Mouse (Mus musculus) neural tube, embryonic 11.5 days (tissue): Measurements from ENCODE around the gene Selenow. TPM values are rescaled to one million over a fixed set of nuclear protein-coding genes. Genes with fewer than 3 reads are reported as not detected.
"Not testable (repeated sequence)": the region's sequence is repeated elsewhere in the genome, so short reads cannot be mapped to it uniquely, and the experiment has no call there.

Experiments
- ATAC-seq: fragments of 200-750 bp; cut with Nextera tagmentation; 2 replicates; pipeline ENCODE4 v1.8.0; 2017; ENCODE audit warnings: moderate number of reproducible peaks, mild to moderate bottlenecking, moderate TSS enrichment, moderate library complexity; ENCODE audit not compliant: insufficient read depth, low FRiP score, low TSS enrichment
- DNase-seq: peaks from one replicate; pipeline ENCODE4 v3.0.0-alpha.2; 2015; ENCODE audit warnings: low spot score
- H3K27ac ChIP-seq: fragments of 300-500 bp; sonication (generic); 2 replicates; pipeline ENCODE4 v1.5.1; 2014; ENCODE audit warnings: low read depth, mild to moderate bottlenecking, low read length
- H3K27me3 ChIP-seq: fragments of 300-500 bp; sonication (generic); 2 replicates; pipeline ENCODE4 v1.6.1; 2014; ENCODE audit warnings: mild to moderate bottlenecking, low read length, mixed read lengths; ENCODE audit not compliant: control insufficient read depth, insufficient read depth
- H3K36me3 ChIP-seq: fragments of 300-500 bp; sonication (generic); 2 replicates; pipeline ENCODE4 v1.6.1; 2014; ENCODE audit warnings: mild to moderate bottlenecking, low read length, moderate library complexity, mixed read lengths; ENCODE audit not compliant: control insufficient read depth, insufficient read depth
- H3K4me1 ChIP-seq: fragments of 300-500 bp; sonication (generic); 2 replicates; pipeline ENCODE4 v1.6.1; 2014; ENCODE audit warnings: low read length, mixed read lengths; ENCODE audit not compliant: control insufficient read depth, insufficient read depth
- H3K4me2 ChIP-seq: fragments of 300-500 bp; sonication (generic); 2 replicates; pipeline ENCODE4 v1.6.1; 2014; ENCODE audit warnings: low read depth, mild to moderate bottlenecking, moderate library complexity
- H3K4me3 ChIP-seq: fragments of 300-500 bp; sonication (generic); 2 replicates; pipeline ENCODE4 v1.5.1; 2014; ENCODE audit warnings: low read depth, low read length
- H3K9ac ChIP-seq: fragments of 300-500 bp; sonication (generic); 2 replicates; pipeline ENCODE4 v1.6.1; 2014; ENCODE audit warnings: mild to moderate bottlenecking, low read length
- H3K9me3 ChIP-seq: fragments of 300-500 bp; sonication (generic); 2 replicates; pipeline ENCODE4 v1.6.1; 2016; ENCODE audit warnings: low read length; ENCODE audit not compliant: control insufficient read depth
- WGBS: fragments of 180-500 bp; shearing (Covaris S2); extraction: QIAGEN DNeasy Blood & Tissue Kit; methylation state at CpG from one replicate; pipeline ENCODE4 v1.1.7; 2014; 5-methylcytosine and 5-hydroxymethylcytosine counted together
- polyA plus RNA-seq: library from polyadenylated mRNA; unstranded; fragments of >200 nt; fragmentation: Nextera tagmentation; extraction: Ambion mirVana; gene quantifications from 2 replicates; pipeline ENCODE4 v1.2.1, GENCODE M21; 2014

Gene Selenow
- polyA plus RNA-seq, 1 experiment from 2014 or later = 923 TPM

GRCm38 (mm10) chr7:15916134-15916723, 6.0 kb downstream of the Selenow start:
- Histone ChIP-seq H3K27me3 (no peaks in the 10 kb centered on the region), H3K27ac (no peak overlapping the region), H3K4me3 (no peak overlapping the region), H3K4me1 (peaks cover 10% of the 10 kb centered on the region), H3K36me3 (peaks cover 13% of the 10 kb centered on the region), H3K9me3 (no peaks in the 10 kb centered on the region), H3K9ac (no peak overlapping the region), H3K4me2 (no peak overlapping the region)
- no peak for ATAC-seq
- WGBS = 84% methylated on average over 3 of the region's 3 CpGs
- no peak for DNase-seq

- WGBS = 88% methylated on average over 4 of the region's 4 CpGs
- ATAC-seq, H3K27ac ChIP-seq, H3K9ac ChIP-seq, DNase-seq, H3K27me3 ChIP-seq, H3K9me3 ChIP-seq, H3K4me1 ChIP-seq, H3K4me3 ChIP-seq, H3K4me2 ChIP-seq: not testable (repeated sequence)
- H3K36me3 ChIP-seq = peaks cover 13% of the 10 kb centered on the region
These were observed 6.5 kb downstream of the Selenow start for GRCm38 (mm10) chr7:15915695-15916094.

DNA sequence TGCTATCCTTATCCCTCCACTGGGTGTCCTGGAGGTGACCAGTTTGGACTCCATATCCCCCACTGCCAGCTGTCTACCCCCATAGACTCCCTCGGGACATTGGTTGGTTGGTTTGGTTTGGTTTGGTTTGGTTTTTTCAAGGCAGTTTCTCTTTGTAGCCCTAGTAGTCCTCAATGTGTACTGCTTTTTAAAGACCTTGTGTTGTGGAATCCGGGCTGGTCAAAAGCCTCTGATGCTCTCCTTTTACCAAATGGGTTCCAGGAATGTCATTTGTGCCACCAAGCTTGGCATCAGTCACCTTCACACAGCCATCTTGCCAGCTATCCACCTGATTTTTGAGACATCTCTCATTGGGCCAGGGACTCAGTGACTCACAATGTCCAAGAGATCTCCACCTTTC, 7.5 kb downstream of the Selenow start:
- 83% methylated on average over 2 of the region's 2 CpGs for WGBS
- ATAC-seq = no peak
- H3K27me3 ChIP-seq = no peaks in the 10 kb centered on the region

DNA sequence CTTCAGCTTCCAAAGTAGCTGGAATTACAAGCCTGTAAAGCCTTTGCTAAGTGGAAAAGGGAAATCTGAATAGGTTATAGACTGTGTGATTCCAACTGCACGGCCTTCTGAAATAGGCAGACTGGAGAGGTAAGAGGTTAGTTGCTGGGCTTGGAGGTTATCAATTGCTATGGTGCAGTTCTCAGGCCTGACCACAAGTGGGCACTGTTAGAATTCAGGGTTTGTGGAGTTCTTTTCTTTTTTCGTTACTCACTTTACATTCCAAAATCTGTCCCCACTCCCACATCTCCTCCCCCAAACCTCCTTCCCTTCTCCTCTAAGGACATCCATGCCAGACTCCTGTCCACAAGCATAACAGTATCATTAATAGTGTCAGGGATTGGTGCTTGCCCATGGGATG, 8.0 kb downstream of the Selenow start:
- Histone ChIP-seq H3K27me3 (no peaks in the 10 kb centered on the region), H3K27ac (no peak overlapping the region), H3K4me3 (no peak overlapping the region), H3K9ac (no peak overlapping the region), H3K4me1 (no peaks in the 10 kb centered on the region), H3K4me2 (no peak overlapping the region), H3K9me3 (no peaks in the 10 kb centered on the region), H3K36me3 (peaks cover 2% of the 10 kb centered on the region; the same call in 1 of the 2 replicates)
- ATAC-seq (no peak), DNase-seq (peak; percentile 34)
- 41% methylated on average over 2 of the region's 2 CpGs for WGBS

More for the DNA sequence above, 7.5 kb downstream of the Selenow start:
- Histone ChIP-seq H3K4me1 (no peaks in the 10 kb centered on the region), H3K9ac (no peak overlapping the region), H3K9me3 (no peaks in the 10 kb centered on the region), H3K4me3 (no peak overlapping the region), H3K27ac (no peak overlapping the region), H3K4me2 (no peak overlapping the region), H3K36me3 (peaks cover 7% of the 10 kb centered on the region)
- no peak for DNase-seq

GRCm38 (mm10) chr7:15912183-15912582, 10.0 kb downstream of the Selenow start:
- Histone ChIP-seq H3K9ac (no peak overlapping the region), H3K27ac (no peak overlapping the region), H3K36me3 (peaks cover 2% of the 10 kb centered on the region; the same call in 1 of the 2 replicates), H3K9me3 (no peaks in the 10 kb centered on the region), H3K4me3 (no peak overlapping the region), H3K4me1 (no peaks in the 10 kb centered on the region), H3K4me2 (no peak overlapping the region), H3K27me3 (no peaks in the 10 kb centered on the region)
- ATAC-seq (peak; percentile 54), DNase-seq (peak; percentile 83)
- WGBS = 4% methylated on average over 4 of the region's 4 CpGs

GRCm38 (mm10) chr7:15910521-15910920, 11.7 kb downstream of the Selenow start:
- Histone ChIP-seq H3K9ac (no peak overlapping the region), H3K9me3 (no peaks in the 10 kb centered on the region), H3K27ac (no peak overlapping the region), H3K27me3 (no peaks in the 10 kb centered on the region), H3K4me2 (no peak overlapping the region), H3K4me3 (no peak overlapping the region), H3K4me1 (no peaks in the 10 kb centered on the region), H3K36me3 (no peaks in the 10 kb centered on the region)
- ATAC-seq (no peak), DNase-seq (no peak)
- WGBS = 81% methylated on average over 5 of the region's 5 CpGs

- WGBS = 83% methylated on average over 8 of the region's 8 CpGs
- ATAC-seq (no peak), DNase-seq (no peak)
- H3K9me3 ChIP-seq = no peaks in the 10 kb centered on the region
- H3K36me3 ChIP-seq = no peaks in the 10 kb centered on the region
- no peaks in the 10 kb centered on the region for H3K4me1 ChIP-seq
- no peak overlapping the region for H3K27ac ChIP-seq
- no peak overlapping the region for H3K9ac ChIP-seq
- H3K4me3 ChIP-seq = no peak overlapping the region
- H3K27me3 ChIP-seq = no peaks in the 10 kb centered on the region
- H3K4me2 ChIP-seq = no peak overlapping the region
These were observed 14.1 kb downstream of the Selenow start for GRCm38 (mm10) chr7:15907971-15908590.

- DNase-seq (no peak), ATAC-seq (no peak)
- Histone ChIP-seq H3K36me3 (no peaks in the 10 kb centered on the region), H3K4me3 (no peak overlapping the region), H3K27ac (no peak overlapping the region), H3K27me3 (no peaks in the 10 kb centered on the region), H3K9ac (no peak overlapping the region), H3K4me1 (no peaks in the 10 kb centered on the region), H3K4me2 (no peak overlapping the region), H3K9me3 (no peaks in the 10 kb centered on the region)
- WGBS = 76% methylated on average over 1 of the region's 1 CpGs
These were observed 15.6 kb downstream of the Selenow start for GRCm38 (mm10) chr7:15906602-15907001.

DNA sequence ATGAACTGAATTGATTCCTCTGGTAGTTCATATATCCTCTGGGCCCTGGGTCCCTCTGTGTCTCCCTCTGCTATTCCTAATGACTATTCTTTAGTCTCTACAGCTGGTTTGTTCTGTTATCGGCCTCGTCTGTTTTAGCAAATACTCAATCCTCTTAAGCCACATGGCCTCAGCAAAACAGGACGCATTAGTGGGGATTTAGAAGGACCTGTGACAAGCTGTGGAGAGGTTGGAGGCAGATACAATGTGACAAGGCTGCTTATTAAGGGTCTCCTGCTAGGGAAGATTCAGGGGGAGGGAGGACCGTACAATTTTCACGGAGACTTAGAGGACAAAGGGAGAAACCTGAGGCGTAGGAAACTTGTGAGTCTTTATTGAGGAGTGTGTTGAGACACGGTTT, 16.3 kb downstream of the Selenow start:
- whole genome bisulfite sequencing = 81% methylated on average over 7 of the region's 7 CpGs

More for the DNA sequence above, 16.3 kb downstream of the Selenow start:
- no peaks in the 10 kb centered on the region for H3K27me3 ChIP-seq
- no peaks in the 10 kb centered on the region for H3K9me3 ChIP-seq
- no peaks in the 10 kb centered on the region for H3K4me1 ChIP-seq
- DNase-seq (no peak), ATAC-seq (no peak)
- H3K36me3 ChIP-seq = no peaks in the 10 kb centered on the region
- H3K4me2 ChIP-seq = no peak overlapping the region
- no peak overlapping the region for H3K4me3 ChIP-seq
- no peak overlapping the region for H3K27ac ChIP-seq
- no peak overlapping the region for H3K9ac ChIP-seq
